Mouse (Mus musculus) forebrain, embryonic 14.5 days (tissue): ENCODE data around the gene Zfp189. TPM values are rescaled to one million over a fixed set of nuclear protein-coding genes. Genes with fewer than 3 reads are reported as not detected.

Experiments used
- ATAC-seq: fragments of 200-750 bp; cut with Nextera tagmentation; 2 replicates; pipeline ENCODE4 v1.8.0; 2017; ENCODE audit warnings: mild to moderate bottlenecking, moderate library complexity
- DNase-seq: peaks from one replicate; pipeline ENCODE4 v3.0.0-alpha.2; 2015; ENCODE audit warnings: low spot score
- H3K27ac ChIP-seq: fragments of 300-500 bp; sonication (generic); 2 replicates; pipeline ENCODE4 v1.5.1; 2014; ENCODE audit warnings: low read depth, mild to moderate bottlenecking, control low read depth, low read length, moderate library complexity
- H3K27me3 ChIP-seq: fragments of 300-500 bp; sonication (generic); replicated peaks from 2 replicates; pipeline ENCODE4 v1.6.1; 2014; ENCODE audit warnings: low read length, control low read depth, mixed read lengths; ENCODE audit not compliant: control insufficient read depth, insufficient read depth
- H3K36me3 ChIP-seq: fragments of 300-500 bp; sonication (generic); 2 replicates; pipeline ENCODE4 v1.6.1; 2014; ENCODE audit warnings: low read length, control low read depth; ENCODE audit not compliant: control insufficient read depth, insufficient read depth
- H3K4me1 ChIP-seq: fragments of 300-500 bp; sonication (generic); 2 replicates; pipeline ENCODE4 v1.6.1; 2014; ENCODE audit warnings: antibody characterized with exemption, low read length, control low read depth; ENCODE audit not compliant: control insufficient read depth, insufficient read depth
- H3K4me2 ChIP-seq: fragments of 300-500 bp; sonication (generic); 2 replicates; pipeline ENCODE4 v1.6.1; 2014; ENCODE audit warnings: mild to moderate bottlenecking, control low read depth, low read length
- H3K4me3 ChIP-seq: fragments of 300-500 bp; sonication (generic); 2 replicates; pipeline ENCODE4 v1.5.1; 2014; ENCODE audit warnings: low read depth, low read length, control low read depth
- H3K9ac ChIP-seq: fragments of 300-500 bp; sonication (generic); 2 replicates; pipeline ENCODE4 v1.6.1; 2014; ENCODE audit warnings: mild to moderate bottlenecking, low read length, control low read depth, moderate library complexity
- H3K9me3 ChIP-seq: fragments of 300-500 bp; sonication (generic); replicated peaks from 2 replicates; pipeline ENCODE4 v1.6.1; 2016; ENCODE audit warnings: low read length, control low read depth, mixed read lengths; ENCODE audit not compliant: control insufficient read depth
- WGBS: fragments of 180-500 bp; shearing (Covaris S2); extraction: QIAGEN DNeasy Blood & Tissue Kit; methylation state at CpG from one replicate; pipeline ENCODE4 v1.1.7; 2014; 5-methylcytosine and 5-hydroxymethylcytosine counted together
- polyA plus RNA-seq: library from polyadenylated mRNA; unstranded; fragments of >200 nt; fragmentation: Nextera tagmentation; extraction: Ambion mirVana; gene quantifications from 2 replicates; pipeline ENCODE4 v1.2.1, GENCODE M21; 2014

Zfp189 gene
- polyA plus RNA-seq, 1 experiment from 2014 or later: 14.4 TPM

- 76% methylated on average over 3 of the region's 3 CpGs for WGBS
- ATAC-seq (no peak), DNase-seq (no peak)
- H3K36me3 ChIP-seq: no peaks in the 10 kb centered on the region
- H3K9ac ChIP-seq: no peak within 1 kb of the TSS
- H3K27me3 ChIP-seq: no peaks in the 10 kb centered on the region
- H3K9me3 ChIP-seq: no peaks in the 10 kb centered on the region
- no peaks in the 10 kb centered on the region for H3K4me1 ChIP-seq
- H3K27ac ChIP-seq: no peak within 1 kb of the TSS
- H3K4me2 ChIP-seq: no peak within 1 kb of the TSS
- no peak within 1 kb of the TSS for H3K4me3 ChIP-seq
Measured at GRCm38 (mm10) chr4:49549383-49549782, 28.4 kb downstream of the Zfp189 start, which contains the start of gene Aldob. TSS of gene Aldob (minus strand) at chr4:49549546.

DNA sequence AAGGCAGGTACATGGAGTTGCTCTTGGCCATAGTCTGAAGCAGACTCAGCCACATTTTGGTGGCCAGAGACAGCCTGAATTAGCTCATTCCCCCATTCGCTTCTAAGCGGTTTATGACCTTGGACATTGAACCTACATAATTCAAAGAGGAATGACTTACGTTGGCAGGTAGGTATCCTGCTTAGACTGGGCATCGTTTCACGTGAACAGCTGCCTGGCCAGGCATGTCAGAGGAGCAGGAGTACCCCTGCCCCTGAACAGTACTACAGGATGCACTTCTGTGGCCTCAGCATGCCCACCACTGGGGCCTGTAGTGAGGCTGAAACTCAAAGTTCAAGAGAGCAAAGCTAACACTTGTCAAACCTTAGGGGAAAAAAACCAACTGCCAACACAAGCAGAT is 32.4 kb downstream of the Zfp189 start:
- Histone ChIP-seq H3K9ac (no peak overlapping the region), H3K4me3 (no peak overlapping the region), H3K4me1 (no peaks in the 10 kb centered on the region), H3K27me3 (no peaks in the 10 kb centered on the region), H3K36me3 (no peaks in the 10 kb centered on the region), H3K9me3 (no peaks in the 10 kb centered on the region), H3K4me2 (no peak overlapping the region), H3K27ac (no peak overlapping the region)
- ATAC-seq: no peak
- 92% methylated on average over 5 of the region's 5 CpGs for WGBS
- no peak for DNase-seq

DNA sequence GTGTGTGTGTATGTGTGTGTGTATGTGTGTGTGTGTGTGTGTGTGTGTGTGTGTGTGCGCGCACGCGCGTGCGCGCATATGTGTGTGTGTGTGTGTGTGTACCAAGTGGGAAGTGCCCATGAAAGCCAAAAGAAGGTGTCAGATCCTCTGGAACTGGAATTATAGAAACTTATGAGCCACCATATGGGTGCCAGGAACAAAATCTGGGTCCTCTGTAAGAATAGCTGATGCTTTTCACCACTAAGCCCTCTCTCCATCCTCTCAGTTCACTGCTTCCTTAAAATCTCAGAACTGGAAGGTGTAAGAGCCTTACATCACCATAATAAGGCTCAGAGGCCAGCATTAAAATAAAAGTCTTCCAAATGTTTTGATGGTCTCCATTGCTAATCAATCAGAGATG is 36.4 kb downstream of the Zfp189 start:
- Histone ChIP-seq H3K9ac (no peak overlapping the region), H3K4me1 (peaks cover 4% of the 10 kb centered on the region), H3K4me2 (no peak overlapping the region), H3K4me3 (no peak overlapping the region), H3K27ac (no peak overlapping the region), H3K9me3 (no peaks in the 10 kb centered on the region), H3K27me3 (no peaks in the 10 kb centered on the region), H3K36me3 (no peaks in the 10 kb centered on the region)
- DNase-seq (no peak), ATAC-seq (no peak)
- 99% methylated on average over 7 of the region's 7 CpGs for WGBS

GRCm38 (mm10) chr4:49558181-49558580 is 37.2 kb downstream of the Zfp189 start:
- no peak for DNase-seq
- no peaks in the 10 kb centered on the region for H3K27me3 ChIP-seq
- no peaks in the 10 kb centered on the region for H3K9me3 ChIP-seq
- no peak overlapping the region for H3K9ac ChIP-seq
- H3K4me2 ChIP-seq: no peak overlapping the region
- H3K4me3 ChIP-seq: no peak overlapping the region
- WGBS: 86% methylated on average over 2 of the region's 2 CpGs
- H3K4me1 ChIP-seq: peaks cover 4% of the 10 kb centered on the region
- no peaks in the 10 kb centered on the region for H3K36me3 ChIP-seq
- H3K27ac ChIP-seq: no peak overlapping the region
- ATAC-seq: no peak

DNA sequence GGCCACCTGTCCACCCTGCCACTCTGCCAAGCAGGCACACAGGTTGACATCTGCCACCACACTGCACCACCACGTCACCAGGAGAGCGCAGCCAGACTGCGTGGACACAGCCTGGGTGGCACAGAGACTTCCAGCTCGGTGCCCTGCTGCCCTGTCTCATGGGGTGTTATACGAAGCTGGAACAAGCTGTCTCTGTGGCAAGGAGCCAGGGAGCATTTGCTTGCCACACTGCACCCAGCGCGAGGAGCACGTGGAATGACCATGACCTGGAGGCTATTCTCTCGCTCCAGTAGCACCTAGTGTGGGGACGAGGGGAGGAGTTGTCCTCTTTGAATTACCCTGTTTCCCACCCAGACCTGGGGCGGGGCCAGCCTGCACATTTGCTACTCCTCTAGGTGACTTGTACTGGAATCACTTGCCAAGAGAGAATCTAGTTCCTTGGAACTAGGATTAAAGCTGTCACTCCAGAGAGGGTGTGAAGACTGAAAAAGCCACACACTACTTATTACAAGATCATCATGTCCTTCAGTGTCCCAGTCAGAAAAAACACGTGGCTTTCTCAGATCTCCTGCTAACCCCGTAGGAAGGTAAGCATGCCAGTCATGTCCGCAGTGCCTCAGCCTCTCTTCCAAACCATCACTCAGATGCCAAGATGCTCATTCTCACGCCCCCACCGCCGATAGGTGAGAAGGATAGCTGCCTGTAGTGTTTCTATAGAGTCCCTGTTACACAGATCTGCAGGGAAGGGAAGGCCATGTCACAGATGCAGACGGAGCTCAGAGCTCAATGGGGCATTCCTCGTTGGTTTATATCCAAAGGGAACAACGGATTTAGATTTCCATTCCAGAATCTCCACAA is 39.2 kb downstream of the Zfp189 start:
- Histone ChIP-seq H3K9me3 (no peaks in the 10 kb centered on the region), H3K27me3 (no peaks in the 10 kb centered on the region), H3K9ac (no peak overlapping the region), H3K4me1 (peaks cover 4% of the 10 kb centered on the region), H3K27ac (no peak overlapping the region), H3K4me2 (peak overlapping the region; percentile 10; the same call in 1 of the 2 replicates), H3K36me3 (no peaks in the 10 kb centered on the region), H3K4me3 (no peak overlapping the region)
- peak; percentile 96 for ATAC-seq
- DNase-seq: peak; percentile 73
- 55% methylated on average over 20 of the region's 20 CpGs for WGBS

DNA sequence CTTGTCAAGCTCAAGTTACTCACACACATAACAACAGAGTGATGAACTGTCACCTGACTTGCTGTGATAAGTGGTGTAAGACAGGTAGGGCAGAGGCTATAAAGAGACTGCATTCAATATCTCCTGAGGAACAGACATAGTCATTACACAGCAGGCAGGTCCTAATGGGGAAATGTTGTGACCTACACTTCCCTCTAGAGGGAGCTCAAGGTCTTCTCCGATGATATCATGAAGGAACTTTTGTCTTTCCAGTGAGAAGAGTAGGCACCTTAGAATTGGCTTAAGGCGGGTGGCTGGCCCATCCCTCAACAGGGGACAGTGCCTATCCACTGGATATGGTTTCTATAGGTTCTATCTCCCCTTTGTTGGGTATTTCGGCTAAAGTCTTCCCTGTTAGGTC is 46.6 kb downstream of the Zfp189 start:
- peak; percentile 73 for ATAC-seq
- no peak overlapping the region for H3K27ac ChIP-seq

DNA sequence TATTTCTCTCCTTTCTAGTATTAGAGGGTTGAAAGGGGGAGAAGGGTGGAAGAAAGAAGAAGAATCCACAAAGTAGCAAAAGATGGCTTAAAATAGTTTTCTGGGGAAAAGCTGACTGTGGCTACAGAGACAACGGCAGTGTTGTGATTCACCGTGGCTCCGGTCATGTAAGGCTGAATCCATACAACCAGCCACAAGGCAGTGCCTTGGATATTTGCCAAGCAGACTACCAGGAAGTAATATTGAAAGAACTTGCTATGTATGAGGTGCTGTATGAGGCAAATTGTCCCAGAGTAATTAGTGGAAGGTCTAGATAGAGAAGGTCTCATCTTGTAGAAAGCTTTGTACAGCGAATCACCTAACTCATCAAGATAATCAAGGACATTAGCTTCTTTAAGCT is 51.2 kb downstream of the Zfp189 start:
- WGBS: 86% methylated on average over 4 of the region's 4 CpGs
- ATAC-seq: no peak
- H3K4me3 ChIP-seq: no peak overlapping the region

More for the DNA sequence above, 46.6 kb downstream of the Zfp189 start:
- H3K9ac ChIP-seq: no peak overlapping the region
- H3K9me3 ChIP-seq: no peaks in the 10 kb centered on the region
- no peaks in the 10 kb centered on the region for H3K4me1 ChIP-seq
- 19% methylated on average over 3 of the region's 3 CpGs for WGBS
- DNase-seq: peak; percentile 91
- H3K27me3 ChIP-seq: no peaks in the 10 kb centered on the region
- H3K4me2 ChIP-seq: no peak overlapping the region
- no peak overlapping the region for H3K4me3 ChIP-seq
- H3K36me3 ChIP-seq: no peaks in the 10 kb centered on the region

More for the DNA sequence above, 51.2 kb downstream of the Zfp189 start:
- Histone ChIP-seq H3K27me3 (no peaks in the 10 kb centered on the region), H3K9ac (no peak overlapping the region), H3K36me3 (no peaks in the 10 kb centered on the region), H3K9me3 (no peaks in the 10 kb centered on the region), H3K4me1 (no peaks in the 10 kb centered on the region), H3K4me2 (no peak overlapping the region), H3K27ac (no peak overlapping the region)
- DNase-seq: no peak

Other genes starting within 250 kb of the Zfp189 start
- not detected in 2 replicates for gene Acnat2, start 113.0 kb upstream of the Zfp189 start, polyA plus RNA-seq
- not detected in 2 replicates for gene Acnat1, start 47.3 kb upstream of the Zfp189 start, polyA plus RNA-seq
- not detected in 2 replicates for gene Baat, start 14.6 kb upstream of the Zfp189 start, polyA plus RNA-seq
- gene Mrpl50, start 83 bp upstream of the Zfp189 start, polyA plus RNA-seq: 81.0 and 91.9 TPM in 2 replicates
- 0.15 and 0.27 TPM in 2 replicates for gene Aldob, start 28.4 kb downstream of the Zfp189 start, polyA plus RNA-seq
- gene Tmem246, start 76.7 kb downstream of the Zfp189 start, polyA plus RNA-seq: 53.6 and 61.1 TPM in 2 replicates
- gene Rnf20, start 110.8 kb downstream of the Zfp189 start, polyA plus RNA-seq: 63.0 and 71.9 TPM in 2 replicates
- gene Ppp3r2, start 160.8 kb downstream of the Zfp189 start, polyA plus RNA-seq: 0.09 and 0.16 TPM in 2 replicates